Mouse (Mus musculus): ENCODE data around the gene Fbf1. TPM values are rescaled to one million over a fixed set of nuclear protein-coding genes. Genes with fewer than 3 reads are reported as not detected.
A peak's percentile ranks its signal among the peaks of the same experiment; 100 is the strongest.

The Fbf1 gene
- polyA plus RNA-seq (2014; fragmentation: Nextera tagmentation; extraction: Ambion mirVana), result 43.0 and 45.4 TPM in 2 replicates

GRCm38 (mm10) chr11:116167884-116168439 is at the start of gene Fbf1:
Gene Fbf1, minus strand, starts transcription at chr11:116168166.
- WGBS, result under 1% methylated on average over 40 of the region's 40 CpGs

GRCm38 (mm10) chr11:116216549-116216948 is 48.6 kb upstream of the Fbf1 start:
- Histone ChIP-seq H3K27me3 (ENCODE audit: control insufficient read depth, insufficient read depth, low read length) (peaks cover 14% of the 10 kb centered on the region), H3K27ac (no peak overlapping the region), H3K9me3 (ENCODE audit: control insufficient read depth, low read length) (peaks cover 4% of the 10 kb centered on the region; the same call in 1 of the 2 replicates), H3K9ac (no peak overlapping the region), H3K4me1 (replicated peaks; ENCODE audit: control insufficient read depth, insufficient read depth, low read length) (no peaks in the 10 kb centered on the region), H3K36me3 (replicated peaks; ENCODE audit: control insufficient read depth, insufficient read depth) (peaks cover 6% of the 10 kb centered on the region; the same call in 1 of the 2 replicates), H3K4me3 (replicated peaks; ENCODE audit: low read length) (no peak overlapping the region), H3K4me2 (replicated peaks) (no peak overlapping the region)
- WGBS, result 85% methylated on average over 11 of the region's 11 CpGs
- ATAC-seq (ENCODE audit: low FRiP score), result no peak
- DNase-seq (ENCODE audit: low spot score), result no peak

More at GRCm38 (mm10) chr11:116167884-116168439, at the start of gene Fbf1:
- Histone ChIP-seq H3K9me3 (ENCODE audit: control insufficient read depth, low read length) (no peaks in the 10 kb centered on the region), H3K36me3 (replicated peaks; ENCODE audit: control insufficient read depth, insufficient read depth) (peaks cover 49% of the 10 kb centered on the region), H3K27ac (peak within 1 kb of the TSS; percentile 93), H3K4me3 (replicated peaks; ENCODE audit: low read length) (peak within 1 kb of the TSS; percentile 67), H3K27me3 (ENCODE audit: control insufficient read depth, insufficient read depth, low read length) (no peaks in the 10 kb centered on the region), H3K4me1 (replicated peaks; ENCODE audit: control insufficient read depth, insufficient read depth, low read length) (peaks cover 13% of the 10 kb centered on the region), H3K9ac (peak within 1 kb of the TSS; percentile 85), H3K4me2 (replicated peaks) (peak within 1 kb of the TSS; percentile 57)
- DNase-seq (ENCODE audit: low spot score) (peak; percentile 98), ATAC-seq (ENCODE audit: low FRiP score) (peak; percentile 97)

GRCm38 (mm10) chr11:116215991-116216390 is 48.0 kb upstream of the Fbf1 start:
- DNase-seq (ENCODE audit: low spot score) (no peak), ATAC-seq (ENCODE audit: low FRiP score) (no peak)
- H3K36me3 ChIP-seq (replicated peaks; ENCODE audit: control insufficient read depth, insufficient read depth), result peaks cover 6% of the 10 kb centered on the region; the same call in 1 of the 2 replicates
- no peak overlapping the region for H3K9ac ChIP-seq
- no peaks in the 10 kb centered on the region for H3K4me1 ChIP-seq (replicated peaks; ENCODE audit: control insufficient read depth, insufficient read depth, low read length)
- no peaks in the 10 kb centered on the region for H3K9me3 ChIP-seq (ENCODE audit: control insufficient read depth, low read length)
- WGBS, result 98% methylated on average over 6 of the region's 6 CpGs
- H3K4me2 ChIP-seq (replicated peaks), result no peak overlapping the region
- H3K27ac ChIP-seq, result no peak overlapping the region
- no peak overlapping the region for H3K4me3 ChIP-seq (replicated peaks; ENCODE audit: low read length)
- peaks cover 9% of the 10 kb centered on the region for H3K27me3 ChIP-seq (ENCODE audit: control insufficient read depth, insufficient read depth, low read length)

- ATAC-seq (ENCODE audit: low FRiP score) (no peak), DNase-seq (ENCODE audit: low spot score) (no peak)
- Histone ChIP-seq H3K36me3 (replicated peaks; ENCODE audit: control insufficient read depth, insufficient read depth) (peaks cover 6% of the 10 kb centered on the region; the same call in 1 of the 2 replicates), H3K27me3 (ENCODE audit: control insufficient read depth, insufficient read depth, low read length) (peaks cover under 1% of the 10 kb centered on the region; the same call in 1 of the 2 replicates), H3K4me3 (replicated peaks; ENCODE audit: low read length) (no peak overlapping the region), H3K27ac (no peak overlapping the region), H3K9me3 (ENCODE audit: control insufficient read depth, low read length) (no peaks in the 10 kb centered on the region), H3K9ac (no peak overlapping the region), H3K4me2 (replicated peaks) (no peak overlapping the region), H3K4me1 (replicated peaks; ENCODE audit: control insufficient read depth, insufficient read depth, low read length) (no peaks in the 10 kb centered on the region)
- 80% methylated on average over 7 of the region's 7 CpGs for WGBS
Observed at GRCm38 (mm10) chr11:116215181-116215580, 47.2 kb upstream of the Fbf1 start.

GRCm38 (mm10) chr11:116213877-116214510 is 46.0 kb upstream of the Fbf1 start:
- Histone ChIP-seq H3K27me3 (ENCODE audit: control insufficient read depth, insufficient read depth, low read length) (no peaks in the 10 kb centered on the region), H3K36me3 (replicated peaks; ENCODE audit: control insufficient read depth, insufficient read depth) (peaks cover 6% of the 10 kb centered on the region; the same call in 1 of the 2 replicates), H3K4me3 (replicated peaks; ENCODE audit: low read length) (no peak overlapping the region), H3K27ac (no peak overlapping the region), H3K9ac (no peak overlapping the region), H3K9me3 (ENCODE audit: control insufficient read depth, low read length) (no peaks in the 10 kb centered on the region), H3K4me2 (replicated peaks) (no peak overlapping the region), H3K4me1 (replicated peaks; ENCODE audit: control insufficient read depth, insufficient read depth, low read length) (no peaks in the 10 kb centered on the region)
- WGBS, result 90% methylated on average over 13 of the region's 13 CpGs
- DNase-seq (ENCODE audit: low spot score) (no peak), ATAC-seq (ENCODE audit: low FRiP score) (no peak)

GRCm38 (mm10) chr11:116212847-116213246 is 44.9 kb upstream of the Fbf1 start:
- WGBS, result 91% methylated on average over 6 of the region's 6 CpGs
- H3K27me3 ChIP-seq (ENCODE audit: control insufficient read depth, insufficient read depth, low read length), result no peaks in the 10 kb centered on the region
- ATAC-seq (ENCODE audit: low FRiP score) (no peak), DNase-seq (ENCODE audit: low spot score) (no peak)
- H3K36me3 ChIP-seq (replicated peaks; ENCODE audit: control insufficient read depth, insufficient read depth), result peaks cover 12% of the 10 kb centered on the region; the same call in 1 of the 2 replicates
- H3K9ac ChIP-seq, result no peak overlapping the region
- H3K4me3 ChIP-seq (replicated peaks; ENCODE audit: low read length), result no peak overlapping the region
- no peak overlapping the region for H3K27ac ChIP-seq
- H3K9me3 ChIP-seq (ENCODE audit: control insufficient read depth, low read length), result no peaks in the 10 kb centered on the region
- H3K4me2 ChIP-seq (replicated peaks), result no peak overlapping the region
- no peaks in the 10 kb centered on the region for H3K4me1 ChIP-seq (replicated peaks; ENCODE audit: control insufficient read depth, insufficient read depth, low read length)

GRCm38 (mm10) chr11:116210696-116211095 is 42.7 kb upstream of the Fbf1 start:
- 74% methylated on average over 5 of the region's 5 CpGs for WGBS
- no peak for ATAC-seq (ENCODE audit: low FRiP score)
- Histone ChIP-seq H3K27ac (no peak overlapping the region), H3K4me2 (replicated peaks) (no peak overlapping the region), H3K27me3 (ENCODE audit: control insufficient read depth, insufficient read depth, low read length) (no peaks in the 10 kb centered on the region), H3K36me3 (replicated peaks; ENCODE audit: control insufficient read depth, insufficient read depth) (peaks cover 30% of the 10 kb centered on the region), H3K4me3 (replicated peaks; ENCODE audit: low read length) (no peak overlapping the region), H3K9ac (no peak overlapping the region), H3K9me3 (ENCODE audit: control insufficient read depth, low read length) (no peaks in the 10 kb centered on the region), H3K4me1 (replicated peaks; ENCODE audit: control insufficient read depth, insufficient read depth, low read length) (no peaks in the 10 kb centered on the region)
- DNase-seq (ENCODE audit: low spot score), result no peak

GRCm38 (mm10) chr11:116209257-116209656 is 41.3 kb upstream of the Fbf1 start:
- Histone ChIP-seq H3K27ac (no peak overlapping the region), H3K27me3 (ENCODE audit: control insufficient read depth, insufficient read depth, low read length) (no peaks in the 10 kb centered on the region), H3K9me3 (ENCODE audit: control insufficient read depth, low read length) (no peaks in the 10 kb centered on the region), H3K4me1 (replicated peaks; ENCODE audit: control insufficient read depth, insufficient read depth, low read length) (no peaks in the 10 kb centered on the region), H3K36me3 (replicated peaks; ENCODE audit: control insufficient read depth, insufficient read depth) (peaks cover 41% of the 10 kb centered on the region), H3K4me2 (replicated peaks) (no peak overlapping the region), H3K4me3 (replicated peaks; ENCODE audit: low read length) (no peak overlapping the region), H3K9ac (no peak overlapping the region)
- DNase-seq (ENCODE audit: low spot score) (no peak), ATAC-seq (ENCODE audit: low FRiP score) (no peak)
- 86% methylated on average over 8 of the region's 8 CpGs for WGBS

- WGBS, result 88% methylated on average over 3 of the region's 3 CpGs
- ATAC-seq (ENCODE audit: low FRiP score) (no peak), DNase-seq (ENCODE audit: low spot score) (no peak)
- Histone ChIP-seq H3K9ac (no peak overlapping the region), H3K36me3 (replicated peaks; ENCODE audit: control insufficient read depth, insufficient read depth) (peaks cover 43% of the 10 kb centered on the region), H3K4me2 (replicated peaks) (no peak overlapping the region), H3K27me3 (ENCODE audit: control insufficient read depth, insufficient read depth, low read length) (no peaks in the 10 kb centered on the region), H3K4me1 (replicated peaks; ENCODE audit: control insufficient read depth, insufficient read depth, low read length) (no peaks in the 10 kb centered on the region), H3K9me3 (ENCODE audit: control insufficient read depth, low read length) (no peaks in the 10 kb centered on the region), H3K27ac (no peak overlapping the region), H3K4me3 (replicated peaks; ENCODE audit: low read length) (no peak overlapping the region)
Observed at GRCm38 (mm10) chr11:116208660-116209059, 40.7 kb upstream of the Fbf1 start.

Measured in hindbrain, embryonic 14.5 days (tissue).